Mouse (Mus musculus) testis, postnatal 10 days (tissue): Measurements from ENCODE around the gene Gm42669.

ENCODE experiments used
- DNase-seq: peaks from one replicate; pipeline ENCODE4 v3.0.0; 2021; ENCODE audit warnings: low spot score

Gm42669 gene

GRCm38 (mm10) chr5:107507321-107507720, at the start of gene Gm42669:
Gene Gm42669 (plus strand): TSS chr5:107507621.
- no peak for DNase-seq

GRCm38 (mm10) chr5:107462147-107463076, 45.0 kb upstream of the Gm42669 start:
- DNase-seq = no peak

- DNase-seq = no peak
Measured at GRCm38 (mm10) chr5:107466501-107466900, 40.9 kb upstream of the Gm42669 start.

GRCm38 (mm10) chr5:107467098-107467497, 40.3 kb upstream of the Gm42669 start:
- no peak for DNase-seq

GRCm38 (mm10) chr5:107470600-107471329, 36.7 kb upstream of the Gm42669 start:
- DNase-seq = no peak

GRCm38 (mm10) chr5:107480194-107480593, 27.2 kb upstream of the Gm42669 start:
- no peak for DNase-seq

- DNase-seq = no peak
Measured at GRCm38 (mm10) chr5:107488996-107489395, 18.4 kb upstream of the Gm42669 start.

GRCm38 (mm10) chr5:107491036-107491435, 16.4 kb upstream of the Gm42669 start:
- no peak for DNase-seq

- no peak for DNase-seq
Measured at GRCm38 (mm10) chr5:107492471-107492870, 14.9 kb upstream of the Gm42669 start.

GRCm38 (mm10) chr5:107494759-107495158, 12.7 kb upstream of the Gm42669 start:
- DNase-seq = no peak

GRCm38 (mm10) chr5:107496047-107496446, 11.4 kb upstream of the Gm42669 start:
- DNase-seq = no peak

GRCm38 (mm10) chr5:107497519-107498501, 9.6 kb upstream of the Gm42669 start:
- no peak for DNase-seq

- no peak for DNase-seq
Measured at GRCm38 (mm10) chr5:107498806-107499310, 8.6 kb upstream of the Gm42669 start.

- no peak for DNase-seq
Measured at GRCm38 (mm10) chr5:107499891-107500535, 7.4 kb upstream of the Gm42669 start.

- no peak for DNase-seq
Measured at GRCm38 (mm10) chr5:107500741-107501140, 6.7 kb upstream of the Gm42669 start.

- no peak for DNase-seq
Measured at GRCm38 (mm10) chr5:107510503-107510902, 3.1 kb downstream of the Gm42669 start.

- no peak for DNase-seq
Measured at GRCm38 (mm10) chr5:107511326-107511725, 3.9 kb downstream of the Gm42669 start.

GRCm38 (mm10) chr5:107513583-107513982, 6.2 kb downstream of the Gm42669 start:
- DNase-seq = peak; percentile 78

GRCm38 (mm10) chr5:107515453-107515852, 8.0 kb downstream of the Gm42669 start:
- no peak for DNase-seq

- DNase-seq = no peak
Measured at GRCm38 (mm10) chr5:107516087-107516486, 8.7 kb downstream of the Gm42669 start.

GRCm38 (mm10) chr5:107518602-107519001, 11.2 kb downstream of the Gm42669 start:
- DNase-seq = no peak
